Mouse (Mus musculus): Measurements from ENCODE around the gene Atp1b2.

- TF ChIP-seq CTCF (IDR thresholded peaks at IDR 0.05 in 2 of 3, conservative IDR thresholded peaks at IDR 0.05 in 1 of 3; ENCODE audit: control insufficient read depth in 1 of 3, insufficient read depth in 1 of 3, low read depth in 2 of 3, low read length in 3 of 3, poor library complexity in 1 of 3, severe bottlenecking in 1 of 3) (no peak), JUND (IDR thresholded peaks at IDR 0.05; ENCODE audit: low read depth, low read length) (no peak), EP300 (IDR thresholded peaks at IDR 0.05; ENCODE audit: low read depth in 1 of 2, low read length in 2 of 2) (peak; percentile 29 to 53), POLR2A (IDR thresholded peaks at IDR 0.05; ENCODE audit: control insufficient read depth in 1 of 2, insufficient read depth in 1 of 2, low read depth in 1 of 2, low read length in 2 of 2, poor library complexity in 1 of 2) (no peak), GATA1 (IDR thresholded peaks at IDR 0.05; ENCODE audit: low read depth, low read length) (peak; percentile 48), ETS1 (IDR thresholded peaks at IDR 0.05; ENCODE audit: low read depth, low read length) (0 out of 2 replicates have a peak, but pooled peaks have one; percentile 2), ELF1 (IDR thresholded peaks at IDR 0.05; ENCODE audit: low read depth, low read length) (no peak), KAT2A (conservative IDR thresholded peaks at IDR 0.05; ENCODE audit: low read depth, low read length) (no peak), NRF1 (IDR thresholded peaks at IDR 0.05; ENCODE audit: insufficient read depth, low read depth, low read length, poor library complexity, severe bottlenecking) (peak; percentile 21; the same call in 1 of the 2 replicates)
Observed at GRCm38 (mm10) chr11:69601768-69602167, 4.0 kb downstream of the Atp1b2 start.
